ENCODE assay signal across 19 mouse cellular contexts in genomic region chr4:30227139-30227538, GRCm38 (mm10).
"Had no signal": no experiment of that assay in that cellular context is flagged by ENCODE, and none has a peak within 500 bp of the region (broad histone marks: within the 10 kb centered on the region; RNA-seq: fewer than 3 reads in every experiment).

No protein-coding gene starts in this region.

- H3K27me3 ChIP-seq: limb, embryonic 13.5 days; liver, embryonic 12.5 days; liver, embryonic 15.5 days; lung, embryonic 15.5 days; megakaryocyte, embryonic 14.5 days; midbrain, embryonic 13.5 days had no signal

- ATAC-seq: liver, embryonic 12.5 days; midbrain, embryonic 13.5 days; midbrain, embryonic 16.5 days had no signal

- H3K4me2 ChIP-seq: limb, embryonic 13.5 days; liver, embryonic 12.5 days; liver, embryonic 15.5 days; lung, embryonic 15.5 days; midbrain, embryonic 13.5 days had no signal

- H3K4me3 ChIP-seq: limb, embryonic 10.5 days; limb, embryonic 13.5 days; liver, embryonic 12.5 days; liver, embryonic 15.5 days; lung, embryonic 15.5 days; megakaryocyte, embryonic 14.5 days; midbrain, embryonic 10.5 days; midbrain, embryonic 13.5 days had no signal

- H3K9me3 ChIP-seq: limb, embryonic 10.5 days; limb, embryonic 13.5 days; liver, embryonic 12.5 days; liver, embryonic 15.5 days; lung, embryonic 15.5 days; megakaryocyte, embryonic 14.5 days; midbrain, embryonic 10.5 days; midbrain, embryonic 13.5 days had no signal

- H3K27ac ChIP-seq: limb, embryonic 10.5 days; limb, embryonic 13.5 days; liver, embryonic 12.5 days; liver, embryonic 15.5 days; lung, embryonic 15.5 days; midbrain, embryonic 10.5 days; midbrain, embryonic 13.5 days; stomach, postnatal 0 days had no signal

- DNase-seq: kidney, adult 9 months; kidney, postnatal 14 days; kidney, postnatal 4 days; layer of hippocampus, adult 9-11 months; liver; lung, adult 18-20 months; lung, postnatal 10 days; lung, postnatal 36 days; thymus, postnatal 36 days had no signal

- H3K9ac ChIP-seq: limb, embryonic 13.5 days; liver, embryonic 12.5 days; liver, embryonic 15.5 days; lung, embryonic 15.5 days; midbrain, embryonic 13.5 days had no signal

- H3K4me1 ChIP-seq: limb, embryonic 10.5 days; limb, embryonic 13.5 days; liver, embryonic 12.5 days; liver, embryonic 15.5 days; lung, embryonic 15.5 days; megakaryocyte, embryonic 14.5 days; midbrain, embryonic 10.5 days; midbrain, embryonic 13.5 days had no signal

- H3K36me3 ChIP-seq: limb, embryonic 10.5 days; limb, embryonic 13.5 days; liver, embryonic 12.5 days; liver, embryonic 15.5 days; lung, embryonic 15.5 days; midbrain, embryonic 10.5 days; midbrain, embryonic 13.5 days had no signal
